Mouse (Mus musculus): ENCODE measurements around the gene Rnd1.

DNA sequence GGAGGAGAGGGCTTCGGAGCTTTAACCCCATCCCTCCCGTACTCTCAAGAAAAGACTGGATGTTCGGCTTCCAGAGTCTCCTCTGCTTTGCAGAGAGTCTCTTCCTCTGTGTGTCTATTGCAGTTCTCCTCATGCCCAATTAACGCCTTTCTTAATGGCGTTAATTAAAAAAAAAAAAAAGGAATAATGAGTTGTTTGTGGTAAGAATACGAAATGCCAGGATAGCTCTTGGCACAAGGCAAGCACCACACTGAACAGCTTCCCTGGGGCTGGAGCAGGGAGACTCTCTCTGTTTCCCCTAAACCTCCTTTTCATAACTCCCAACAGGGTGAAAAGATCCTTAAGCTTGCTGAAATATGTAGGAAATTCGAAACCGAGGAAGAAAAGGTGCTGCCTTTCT is 44.9 kb upstream of the Rnd1 start:
- TF ChIP-seq GATA1 (IDR thresholded peaks at IDR 0.05; ENCODE audit: low read length) (no peak), TAL1 (IDR thresholded peaks at IDR 0.05; ENCODE audit: low read length) (no peak)
